Mouse (Mus musculus) midbrain, embryonic 13.5 days (tissue): ENCODE data around the gene Il17c. TPM values are rescaled to one million over a fixed set of nuclear protein-coding genes. Genes with fewer than 3 reads are reported as not detected.

Experiments used
- ATAC-seq: fragments of 200-750 bp; cut with Nextera tagmentation; 2 replicates; pipeline ENCODE4 v1.8.0; 2017; ENCODE audit warnings: mild to moderate bottlenecking, moderate TSS enrichment, moderate library complexity
- H3K27ac ChIP-seq: fragments of 300-500 bp; sonication (generic); 2 replicates; pipeline ENCODE4 v1.5.1; 2015; ENCODE audit warnings: inconsistent platforms, mild to moderate bottlenecking, moderate library complexity
- H3K27me3 ChIP-seq: fragments of 300-500 bp; sonication (generic); 2 replicates; pipeline ENCODE4 v1.6.1; 2015; ENCODE audit warnings: mild to moderate bottlenecking, inconsistent platforms
- H3K36me3 ChIP-seq: fragments of 300-500 bp; sonication (generic); 2 replicates; pipeline ENCODE4 v1.6.1; 2015; ENCODE audit warnings: mild to moderate bottlenecking, inconsistent platforms
- H3K4me1 ChIP-seq: fragments of 300-500 bp; sonication (generic); replicated peaks from 2 replicates; pipeline ENCODE4 v1.6.1; 2015; ENCODE audit warnings: inconsistent platforms
- H3K4me2 ChIP-seq: fragments of 300-500 bp; sonication (generic); replicated peaks from 2 replicates; pipeline ENCODE4 v1.6.1; 2015; ENCODE audit warnings: moderate library complexity, mild to moderate bottlenecking, inconsistent platforms
- H3K4me3 ChIP-seq: fragments of 300-500 bp; sonication (generic); replicated peaks from 2 replicates; pipeline ENCODE4 v1.5.1; 2015; ENCODE audit warnings: mild to moderate bottlenecking, inconsistent platforms
- H3K9ac ChIP-seq: fragments of 300-500 bp; sonication (generic); replicated peaks from 2 replicates; pipeline ENCODE4 v1.6.1; 2015; ENCODE audit warnings: mild to moderate bottlenecking, inconsistent platforms
- H3K9me3 ChIP-seq: fragments of 300-500 bp; sonication (generic); 2 replicates; pipeline ENCODE4 v1.6.1; 2016; ENCODE audit warnings: mild to moderate bottlenecking, inconsistent platforms
- WGBS: fragments of 180-500 bp; shearing (Covaris S2); methylation state at CpG from one replicate; pipeline ENCODE4 v1.1.7; 2015; 5-methylcytosine and 5-hydroxymethylcytosine counted together
- polyA plus RNA-seq: library from polyadenylated mRNA; unstranded; fragments of >200 nt; fragmentation: Nextera tagmentation; extraction: Ambion mirVana; gene quantifications from 2 replicates; pipeline ENCODE4 v1.2.1, GENCODE M21; 2015

Gene Il17c
- polyA plus RNA-seq, 1 experiment from 2014 or later, result not detected

GRCm38 (mm10) chr8:122432443-122433268, 10.8 kb downstream of the Il17c start, which contains the start of gene Cyba:
Cyba (minus strand) TSS chr8:122432930.
- peak within 1 kb of the TSS; percentile 31 for H3K4me3 ChIP-seq
- peaks cover 46% of the 10 kb centered on the region for H3K36me3 ChIP-seq
- WGBS, result 5% methylated on average over 45 of the region's 45 CpGs
- peak; percentile 67 for ATAC-seq
- H3K27ac ChIP-seq, result no peak within 1 kb of the TSS
- H3K4me2 ChIP-seq, result peak within 1 kb of the TSS; percentile 62
- H3K9ac ChIP-seq, result peak within 1 kb of the TSS; percentile 64
- peaks cover 2% of the 10 kb centered on the region; the same call in 1 of the 2 replicates for H3K9me3 ChIP-seq
- H3K27me3 ChIP-seq, result 0 out of 2 replicates have a peak, but pooled peaks cover 10% of the 10 kb centered on the region
- peaks cover 17% of the 10 kb centered on the region for H3K4me1 ChIP-seq

- peaks cover 17% of the 10 kb centered on the region for H3K4me1 ChIP-seq
- peaks cover 53% of the 10 kb centered on the region for H3K36me3 ChIP-seq
Observed at GRCm38 (mm10) chr8:122433269-122433905, 11.6 kb downstream of the Il17c start.

GRCm38 (mm10) chr8:122435375-122435774, 13.6 kb downstream of the Il17c start:
- no peak overlapping the region for H3K9ac ChIP-seq
- H3K4me2 ChIP-seq, result no peak overlapping the region
- H3K27me3 ChIP-seq, result 0 out of 2 replicates have a peak, but pooled peaks cover 10% of the 10 kb centered on the region
- ATAC-seq, result no peak
- H3K4me3 ChIP-seq, result no peak overlapping the region
- peaks cover 69% of the 10 kb centered on the region for H3K36me3 ChIP-seq
- H3K9me3 ChIP-seq, result peaks cover 2% of the 10 kb centered on the region; the same call in 1 of the 2 replicates
- WGBS, result 89% methylated on average over 6 of the region's 6 CpGs
- H3K4me1 ChIP-seq, result peaks cover 17% of the 10 kb centered on the region
- no peak overlapping the region for H3K27ac ChIP-seq

More at GRCm38 (mm10) chr8:122433269-122433905, 11.6 kb downstream of the Il17c start:
- Histone ChIP-seq H3K27ac (no peak overlapping the region), H3K9me3 (peaks cover 2% of the 10 kb centered on the region; the same call in 1 of the 2 replicates), H3K4me3 (no peak overlapping the region), H3K4me2 (peak overlapping the region; percentile 62; the same call in 1 of the 2 replicates), H3K27me3 (0 out of 2 replicates have a peak, but pooled peaks cover 10% of the 10 kb centered on the region), H3K9ac (no peak overlapping the region; the same call in 1 of the 2 replicates)
- WGBS, result 74% methylated on average over 11 of the region's 11 CpGs
- ATAC-seq, result peak; percentile 28; the same call in 1 of the 2 replicates

GRCm38 (mm10) chr8:122436146-122436545, 14.3 kb downstream of the Il17c start:
- Histone ChIP-seq H3K4me1 (peaks cover 17% of the 10 kb centered on the region), H3K4me2 (no peak overlapping the region), H3K9me3 (peaks cover 2% of the 10 kb centered on the region; the same call in 1 of the 2 replicates), H3K9ac (no peak overlapping the region), H3K4me3 (no peak overlapping the region), H3K27me3 (0 out of 2 replicates have a peak, but pooled peaks cover 10% of the 10 kb centered on the region), H3K27ac (no peak overlapping the region), H3K36me3 (peaks cover 69% of the 10 kb centered on the region)
- no peak for ATAC-seq
- 96% methylated on average over 9 of the region's 9 CpGs for WGBS

- WGBS, result 92% methylated on average over 20 of the region's 20 CpGs
- Histone ChIP-seq H3K36me3 (peaks cover 69% of the 10 kb centered on the region), H3K4me1 (peaks cover 16% of the 10 kb centered on the region), H3K27me3 (0 out of 2 replicates have a peak, but pooled peaks cover 10% of the 10 kb centered on the region), H3K4me3 (no peak overlapping the region), H3K9ac (no peak overlapping the region), H3K9me3 (peaks cover 2% of the 10 kb centered on the region; the same call in 1 of the 2 replicates), H3K4me2 (no peak overlapping the region), H3K27ac (no peak overlapping the region)
- no peak for ATAC-seq
Observed at GRCm38 (mm10) chr8:122436586-122437125, 14.8 kb downstream of the Il17c start.

- Histone ChIP-seq H3K36me3 (peaks cover 69% of the 10 kb centered on the region), H3K4me2 (no peak overlapping the region), H3K9me3 (peaks cover 2% of the 10 kb centered on the region; the same call in 1 of the 2 replicates), H3K9ac (0 out of 2 replicates have a peak overlapping the region, but pooled peaks have one; percentile 16), H3K27ac (no peak overlapping the region), H3K4me1 (peaks cover 16% of the 10 kb centered on the region), H3K27me3 (0 out of 2 replicates have a peak, but pooled peaks cover 4% of the 10 kb centered on the region), H3K4me3 (no peak overlapping the region)
- no peak for ATAC-seq
- 93% methylated on average over 13 of the region's 13 CpGs for WGBS
Observed at GRCm38 (mm10) chr8:122437708-122438331, 16.0 kb downstream of the Il17c start.

GRCm38 (mm10) chr8:122439336-122439735, 17.5 kb downstream of the Il17c start:
- H3K36me3 ChIP-seq, result peaks cover 57% of the 10 kb centered on the region
- H3K27me3 ChIP-seq, result no peaks in the 10 kb centered on the region
- H3K27ac ChIP-seq, result no peak overlapping the region
- peaks cover 15% of the 10 kb centered on the region for H3K4me1 ChIP-seq
- H3K9me3 ChIP-seq, result peaks cover 2% of the 10 kb centered on the region; the same call in 1 of the 2 replicates
- H3K9ac ChIP-seq, result no peak overlapping the region
- WGBS, result 93% methylated on average over 16 of the region's 16 CpGs
- H3K4me2 ChIP-seq, result no peak overlapping the region
- no peak for ATAC-seq
- H3K4me3 ChIP-seq, result no peak overlapping the region

GRCm38 (mm10) chr8:122441326-122441725, 19.5 kb downstream of the Il17c start:
- no peaks in the 10 kb centered on the region for H3K9me3 ChIP-seq
- H3K27ac ChIP-seq, result no peak overlapping the region
- WGBS, result 96% methylated on average over 1 of the region's 1 CpGs
- no peak overlapping the region for H3K9ac ChIP-seq
- H3K4me2 ChIP-seq, result no peak overlapping the region
- no peaks in the 10 kb centered on the region for H3K27me3 ChIP-seq
- no peak overlapping the region for H3K4me3 ChIP-seq
- peaks cover 37% of the 10 kb centered on the region for H3K36me3 ChIP-seq
- H3K4me1 ChIP-seq, result peaks cover 35% of the 10 kb centered on the region
- ATAC-seq, result no peak

- 17% methylated on average over 7 of the region's 7 CpGs for WGBS
- Histone ChIP-seq H3K4me1 (peaks cover 38% of the 10 kb centered on the region), H3K9me3 (no peaks in the 10 kb centered on the region), H3K36me3 (peaks cover 27% of the 10 kb centered on the region), H3K4me2 (peak overlapping the region; percentile 94), H3K9ac (peak overlapping the region; percentile 84), H3K27me3 (no peaks in the 10 kb centered on the region), H3K4me3 (peak overlapping the region; percentile 75), H3K27ac (peak overlapping the region; percentile 89; the same call in 1 of the 2 replicates)
- ATAC-seq, result no peak
Observed at GRCm38 (mm10) chr8:122442356-122442755, 20.5 kb downstream of the Il17c start.

GRCm38 (mm10) chr8:122442781-122443180, 21.0 kb downstream of the Il17c start:
- H3K9me3 ChIP-seq, result no peaks in the 10 kb centered on the region
- H3K4me3 ChIP-seq, result peak overlapping the region; percentile 75
- peaks cover 22% of the 10 kb centered on the region for H3K36me3 ChIP-seq
- H3K27me3 ChIP-seq, result no peaks in the 10 kb centered on the region
- WGBS, result under 1% methylated on average over 12 of the region's 12 CpGs
- peaks cover 38% of the 10 kb centered on the region for H3K4me1 ChIP-seq
- H3K4me2 ChIP-seq, result peak overlapping the region; percentile 94
- peak overlapping the region; percentile 84 for H3K9ac ChIP-seq
- H3K27ac ChIP-seq, result peak overlapping the region; percentile 89
- ATAC-seq, result no peak; the same call in 1 of the 2 replicates
